Mouse (Mus musculus): ENCODE measurements around the gene Dhodh. TPM values are rescaled to one million over a fixed set of nuclear protein-coding genes. Genes with fewer than 3 reads are reported as not detected.

The Dhodh gene
- polyA plus RNA-seq, 1 experiment from 2014 or later: 36.5 TPM

Other genes with a start within 250 kb of the Dhodh start
- 0.05 and 0.11 TPM in 2 replicates for gene Pmfbp1, start 114.6 kb downstream of the Dhodh start, polyA plus RNA-seq (2015; fragmentation: Nextera tagmentation; extraction: Ambion mirVana)
- gene Dhx38, start 42.8 kb downstream of the Dhodh start, polyA plus RNA-seq (2015; fragmentation: Nextera tagmentation; extraction: Ambion mirVana): 13.9 and 14.5 TPM in 2 replicates
- 17.4 and 19.0 TPM in 2 replicates for gene Txnl4b, start 42.8 kb downstream of the Dhodh start, polyA plus RNA-seq (2015; fragmentation: Nextera tagmentation; extraction: Ambion mirVana)
- gene Hp, start 29.5 kb downstream of the Dhodh start, polyA plus RNA-seq (2015; fragmentation: Nextera tagmentation; extraction: Ambion mirVana): 4.8 and 8.1 TPM in 2 replicates
- gene Pkd1l3, start 5.8 kb upstream of the Dhodh start, polyA plus RNA-seq (2015; fragmentation: Nextera tagmentation; extraction: Ambion mirVana): 0.09 and 0.10 TPM in 2 replicates
- 95.4 and 98.4 TPM in 2 replicates for gene Ist1, start 84.6 kb upstream of the Dhodh start, polyA plus RNA-seq (2015; fragmentation: Nextera tagmentation; extraction: Ambion mirVana)
- gene Zfp821, start 96.9 kb upstream of the Dhodh start, polyA plus RNA-seq (2015; fragmentation: Nextera tagmentation; extraction: Ambion mirVana): 17.1 and 18.5 TPM in 2 replicates
- gene Atxn1l, start 129.1 kb upstream of the Dhodh start, polyA plus RNA-seq (2015; fragmentation: Nextera tagmentation; extraction: Ambion mirVana): 4.9 TPM in 2 replicates
- 26.1 and 30.0 TPM in 2 replicates for gene Ap1g1, start 169.9 kb upstream of the Dhodh start, polyA plus RNA-seq (2015; fragmentation: Nextera tagmentation; extraction: Ambion mirVana)

Data from heart, embryonic 16.5 days (tissue).